Mouse (Mus musculus): ENCODE results near the gene Gucd1.
"Not testable (repeated sequence)": the region's sequence is repeated elsewhere in the genome, so short reads cannot be mapped to it uniquely, and the experiment has no call there.

The Gucd1 gene

DNA sequence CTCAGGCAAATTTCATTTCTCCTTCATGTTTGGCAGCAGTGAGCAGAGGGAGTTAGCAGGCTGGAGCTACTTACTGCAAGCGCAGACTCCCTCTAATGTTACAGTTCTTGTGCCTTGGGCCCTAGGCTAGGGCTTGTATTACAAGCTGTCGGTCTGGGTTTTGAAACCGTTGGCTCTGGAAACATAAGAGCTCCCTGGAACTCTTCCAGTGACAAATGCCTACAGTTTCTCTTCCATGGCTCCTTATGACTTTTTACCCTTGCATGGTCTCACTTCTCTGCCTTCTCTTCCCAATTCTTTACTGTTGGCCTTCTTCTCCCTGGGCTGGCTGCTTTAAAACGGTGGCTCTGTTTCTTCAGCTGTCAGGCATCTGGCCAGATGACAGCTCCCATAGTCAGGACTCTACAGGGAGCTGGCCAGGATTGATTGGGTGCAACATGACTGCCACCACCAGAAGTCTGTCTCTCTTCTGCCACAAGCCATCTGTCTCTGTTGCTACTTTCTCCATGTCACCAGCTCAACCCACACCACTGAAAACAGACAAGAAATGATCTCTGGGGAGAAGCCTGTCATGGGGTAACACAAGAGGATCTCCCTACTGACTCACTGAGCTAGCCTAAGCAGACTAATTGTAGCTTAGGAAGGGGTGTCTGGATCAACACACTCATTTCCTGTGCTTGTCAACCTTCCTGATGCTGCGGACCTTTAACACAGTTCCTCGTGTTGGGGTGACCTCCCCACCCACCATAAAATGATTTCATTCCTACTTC lies 51.8 kb downstream of the Gucd1 start:
- DNase-seq (ENCODE audit: low spot score), result peak; percentile 21

DNA sequence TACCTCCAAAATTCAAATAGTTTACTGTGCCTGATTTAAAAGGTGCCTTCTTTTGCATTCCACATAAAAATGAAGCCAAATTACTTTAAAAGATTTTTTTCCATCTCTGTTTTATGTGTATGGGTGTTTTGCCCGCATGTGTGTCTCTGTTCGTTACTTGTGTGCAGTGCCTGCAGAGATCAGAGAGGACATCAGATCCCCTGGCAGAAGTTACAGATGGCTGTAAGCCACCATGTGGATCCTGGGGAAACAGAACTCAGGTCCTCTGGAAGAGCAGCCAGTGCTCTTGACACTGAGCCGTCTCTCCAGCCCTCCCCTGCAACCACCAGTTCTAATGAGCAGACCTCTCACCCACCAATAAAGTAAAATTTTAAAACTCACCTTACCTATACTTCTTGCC lies 55.0 kb downstream of the Gucd1 start:
- DNase-seq (ENCODE audit: low spot score), result no peak

DNA sequence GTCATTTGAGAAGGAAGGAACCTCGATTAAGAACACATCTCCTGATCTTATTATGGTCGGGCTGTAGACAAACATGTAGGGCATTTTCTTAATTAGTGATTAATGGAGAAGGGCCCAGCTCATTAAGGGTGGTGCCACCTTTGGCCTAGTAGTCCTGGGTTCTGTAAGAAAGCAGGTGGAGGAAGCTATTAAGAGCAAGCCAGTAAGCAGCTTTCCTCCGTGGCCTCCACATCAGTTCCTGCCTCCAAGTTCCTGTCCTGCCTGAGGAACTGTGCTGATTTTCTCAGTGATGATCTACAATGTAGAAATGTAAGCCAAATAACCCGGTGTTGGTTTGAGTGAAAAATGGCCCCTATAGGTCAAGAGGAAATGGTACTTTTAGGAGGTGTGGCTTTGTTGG lies 59.4 kb downstream of the Gucd1 start:
- no peak for DNase-seq (ENCODE audit: low spot score)

DNA sequence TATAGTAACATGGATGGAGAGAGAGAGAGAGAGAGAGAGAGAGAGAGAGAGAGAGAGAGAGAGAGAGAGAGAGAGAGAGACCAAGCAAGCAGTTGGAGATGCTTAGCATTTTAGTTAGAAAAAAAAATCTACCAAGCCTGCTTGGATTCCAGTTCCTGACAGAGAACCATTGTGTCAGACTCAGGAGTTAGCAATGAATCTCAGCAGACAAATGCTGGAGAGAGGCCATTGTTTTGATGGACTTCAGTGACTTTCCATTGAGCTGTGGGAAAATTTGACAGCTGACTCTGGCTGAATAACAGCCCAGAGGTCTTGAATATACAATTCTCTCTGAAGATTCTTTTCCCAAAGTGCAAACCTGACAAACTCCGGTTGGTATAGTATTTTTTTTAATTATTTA lies 59.9 kb downstream of the Gucd1 start:
- DNase-seq (ENCODE audit: low spot score), result no peak

DNA sequence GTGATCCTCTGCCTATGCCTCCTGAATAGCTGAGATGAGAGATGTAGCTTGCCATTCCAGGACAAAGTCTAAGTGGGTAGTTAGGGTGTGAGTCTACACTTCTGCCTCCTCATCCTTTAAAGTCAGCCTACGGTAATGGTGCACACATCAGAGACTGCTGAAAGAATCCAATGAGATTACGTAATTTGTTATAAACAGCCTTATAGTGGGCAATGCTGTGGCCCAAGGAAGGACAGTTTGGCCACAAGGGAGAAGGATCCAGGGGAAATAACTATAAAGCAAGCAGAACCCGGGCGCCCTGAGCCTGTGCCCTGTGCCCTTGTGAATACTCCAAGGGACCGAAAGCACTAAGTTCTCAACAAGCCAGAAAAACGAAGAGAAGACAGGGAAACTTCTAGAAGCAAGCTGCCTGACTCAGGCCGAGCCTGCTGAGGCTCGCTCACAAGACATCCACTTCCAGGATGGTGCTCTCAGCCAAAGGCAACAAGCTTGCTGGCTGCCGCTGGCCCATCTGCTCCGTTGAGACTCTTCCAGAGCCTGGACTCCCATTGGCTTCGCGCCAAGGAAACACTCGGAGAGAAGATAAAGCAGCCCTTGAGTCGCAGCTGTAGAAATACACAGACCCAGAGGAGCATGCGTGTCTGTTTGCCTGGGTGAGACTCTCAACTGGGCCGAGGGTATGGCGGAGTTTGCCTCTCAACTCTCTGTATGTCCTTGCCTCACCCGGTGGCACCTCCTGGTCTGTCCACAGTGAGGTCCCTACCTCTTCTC lies 61.5 kb downstream of the Gucd1 start:
- DNase-seq (ENCODE audit: low spot score), result not testable (repeated sequence)

DNA sequence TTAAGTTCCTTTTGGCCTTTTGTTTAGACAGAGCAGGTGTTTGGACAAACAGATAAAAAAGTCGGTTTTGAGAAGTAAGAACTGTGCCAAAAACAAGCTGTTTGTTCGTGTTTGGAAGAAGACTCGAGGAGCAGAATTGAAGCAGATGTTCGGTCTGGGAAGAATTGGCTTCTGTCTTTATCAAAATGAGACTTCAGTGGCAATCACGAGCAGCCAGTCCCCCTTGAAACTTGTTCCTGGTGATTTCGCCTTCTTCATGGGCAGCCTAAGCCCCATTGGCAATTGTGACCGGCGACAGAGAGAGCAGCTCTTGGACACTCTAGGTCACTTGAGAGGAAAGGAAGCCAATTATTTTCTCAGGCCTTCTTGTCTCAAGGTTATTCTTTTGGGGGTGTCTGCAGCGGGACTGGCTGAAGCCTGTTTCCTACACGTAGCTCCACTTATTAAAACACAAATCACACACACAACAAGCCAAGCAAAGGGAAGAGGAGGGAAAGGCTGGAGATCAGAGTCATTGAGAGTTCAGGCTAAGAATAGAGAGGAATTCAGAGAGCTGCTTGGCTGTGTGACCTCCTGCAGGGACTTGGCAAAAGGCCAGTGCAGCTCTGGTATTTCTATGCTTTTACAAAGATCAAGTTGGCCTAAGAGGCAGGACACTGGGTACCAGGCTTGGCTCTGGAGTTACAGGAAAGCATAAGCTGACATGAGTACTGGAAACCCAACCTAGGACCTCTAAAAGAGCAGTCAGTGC lies 66.6 kb downstream of the Gucd1 start:
- DNase-seq (ENCODE audit: low spot score), result no peak

DNA sequence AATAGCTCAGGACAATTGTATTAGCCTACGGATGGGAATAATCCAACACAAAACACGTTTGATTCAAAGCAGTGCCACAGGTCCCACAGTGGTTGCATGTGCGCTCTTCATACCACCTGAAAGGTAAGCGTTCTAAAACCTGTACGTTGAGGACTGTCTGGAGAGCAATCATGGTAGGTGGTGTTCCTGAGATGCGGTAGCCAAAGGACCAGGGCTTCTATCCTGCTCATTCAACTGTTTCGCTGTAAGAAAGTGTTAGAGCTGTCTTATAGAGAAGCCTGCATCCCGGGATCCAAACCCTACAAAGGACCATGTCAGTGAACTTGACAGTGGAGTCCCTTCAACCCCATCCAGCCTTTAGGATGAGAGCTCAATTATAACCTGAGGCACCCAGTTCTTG lies 67.4 kb downstream of the Gucd1 start:
- DNase-seq (ENCODE audit: low spot score), result no peak

DNA sequence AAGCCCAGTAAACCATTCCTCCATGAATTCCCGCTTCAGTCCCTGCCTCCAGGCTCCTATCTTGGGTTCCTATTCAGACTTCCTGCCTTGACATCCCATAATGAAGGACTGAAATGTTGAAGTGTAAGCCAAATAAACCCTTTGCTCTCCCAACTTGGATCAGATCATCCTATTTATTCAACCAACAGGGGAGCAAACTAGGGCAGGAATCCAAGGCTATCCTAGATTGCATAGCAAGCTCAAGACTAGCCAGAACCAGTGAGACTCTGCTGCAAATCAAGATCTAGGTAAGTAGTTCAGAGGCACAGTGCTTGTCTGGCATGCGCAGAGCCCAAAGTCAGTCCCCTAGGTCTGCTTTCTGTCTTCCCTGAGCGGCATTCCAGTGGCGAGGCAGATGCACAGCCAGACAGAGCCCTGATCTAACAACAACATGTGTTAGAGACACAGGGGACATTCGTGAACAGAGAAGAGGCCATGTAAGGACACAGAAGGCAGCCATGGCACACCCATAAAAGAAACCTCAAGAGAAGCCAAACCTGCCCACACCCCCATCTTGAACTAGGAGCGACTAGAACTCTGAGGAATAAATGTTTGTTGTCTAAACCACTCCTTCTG lies 68.9 kb downstream of the Gucd1 start:
- DNase-seq (ENCODE audit: low spot score), result no peak

DNA sequence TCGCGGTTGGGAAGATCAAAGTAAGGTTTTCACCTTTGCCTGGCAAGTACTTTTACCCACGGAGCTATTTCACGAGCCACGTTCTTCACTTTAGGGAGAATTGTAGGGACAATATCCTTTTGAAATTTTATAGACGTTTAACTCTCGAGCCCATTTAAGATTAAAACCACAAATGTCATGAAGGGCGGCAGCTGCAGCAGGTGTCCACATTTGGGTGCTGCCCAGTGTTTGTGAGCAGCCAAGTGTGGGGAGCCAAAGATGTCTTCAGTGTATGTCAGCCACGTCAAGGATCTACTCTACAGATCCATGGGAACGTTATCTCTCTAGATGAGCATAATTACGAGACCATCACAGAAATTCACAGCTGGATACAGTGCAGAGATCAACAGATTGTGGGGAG lies 70.3 kb downstream of the Gucd1 start:
- DNase-seq (ENCODE audit: low spot score), result no peak

DNA sequence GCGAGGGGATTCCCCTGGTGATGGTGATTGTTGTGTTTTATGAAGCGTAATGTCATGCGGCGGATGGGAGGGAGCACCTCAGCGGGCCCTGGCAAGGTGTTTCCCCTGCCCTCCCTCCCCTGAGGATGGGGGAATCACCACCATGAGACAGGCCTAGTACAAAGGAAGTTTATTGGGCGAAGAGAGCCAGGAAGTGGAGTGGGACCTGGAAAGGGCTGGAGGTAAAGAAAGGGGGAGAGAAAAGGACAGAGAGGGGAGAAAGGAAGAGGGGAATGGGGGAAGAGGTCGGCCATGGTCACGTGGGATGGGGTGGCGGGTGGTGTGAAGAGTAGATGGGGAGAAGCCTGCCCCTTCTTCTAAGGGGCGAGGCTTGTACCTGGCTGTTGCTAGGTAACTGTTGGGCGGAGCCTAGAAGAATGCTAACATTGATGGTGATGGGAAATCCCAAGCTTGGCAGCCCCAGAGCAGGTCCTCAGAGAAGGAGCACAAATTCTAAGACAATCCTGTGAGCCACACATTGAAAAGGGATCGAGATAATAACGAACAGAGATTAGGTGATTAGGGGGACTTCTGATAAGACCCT lies 71.2 kb downstream of the Gucd1 start:
- DNase-seq (ENCODE audit: low spot score), result no peak

DNA sequence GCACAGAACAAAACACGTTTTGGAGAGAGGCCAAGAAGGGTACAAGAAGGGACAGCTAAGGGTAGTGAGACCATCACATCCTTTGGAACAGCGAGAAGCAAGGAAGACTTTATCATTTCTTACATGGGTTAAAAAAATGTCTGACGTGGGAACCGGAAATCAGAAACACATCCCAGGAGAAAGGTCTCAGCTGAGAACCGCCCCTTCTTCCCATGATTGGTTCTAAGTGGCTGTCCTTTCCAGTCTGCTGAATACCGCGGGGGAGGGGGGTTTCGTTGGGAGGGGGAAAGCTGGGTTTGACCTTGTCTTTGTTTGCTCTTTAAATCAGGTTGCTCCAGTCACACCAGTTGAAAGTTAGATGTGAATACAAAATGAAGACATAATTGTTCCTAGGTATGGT lies 72.7 kb downstream of the Gucd1 start:
- no peak for DNase-seq (ENCODE audit: low spot score)

DNA sequence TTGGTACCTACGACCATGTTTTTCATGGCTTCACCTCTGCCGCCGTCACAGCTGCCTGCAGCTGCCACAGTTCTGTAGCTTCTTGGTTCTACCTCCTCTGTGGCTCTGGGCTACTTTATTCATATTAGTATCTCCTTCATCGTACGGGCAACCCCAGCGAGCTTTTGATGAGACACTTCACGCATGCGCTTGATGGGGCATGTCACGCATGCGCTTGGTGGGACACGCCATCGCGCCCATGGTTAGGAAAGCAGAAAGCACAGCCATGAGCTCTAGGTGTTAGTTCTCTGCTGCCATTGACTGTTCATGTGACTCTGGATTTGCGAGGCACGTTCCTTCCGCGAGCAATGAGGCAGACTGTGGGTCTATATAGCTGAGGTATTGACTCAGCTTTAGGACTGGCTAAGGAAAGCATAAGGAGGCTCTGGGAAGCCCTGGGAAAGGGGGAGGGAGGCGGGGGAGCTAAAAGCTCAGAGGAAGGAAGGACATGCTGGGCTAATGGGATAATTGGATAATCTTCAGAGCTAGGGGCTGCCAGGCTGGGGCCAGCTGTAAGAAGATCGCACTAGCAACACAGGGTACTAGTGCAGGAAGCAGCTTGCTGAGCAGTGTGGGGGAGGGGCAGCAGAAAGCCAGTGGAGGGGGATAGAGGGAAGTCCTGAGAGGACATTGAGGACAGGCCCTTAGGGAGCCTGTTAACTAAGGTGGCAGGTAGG lies 73.5 kb downstream of the Gucd1 start:
- no peak for DNase-seq (ENCODE audit: low spot score)

DNA sequence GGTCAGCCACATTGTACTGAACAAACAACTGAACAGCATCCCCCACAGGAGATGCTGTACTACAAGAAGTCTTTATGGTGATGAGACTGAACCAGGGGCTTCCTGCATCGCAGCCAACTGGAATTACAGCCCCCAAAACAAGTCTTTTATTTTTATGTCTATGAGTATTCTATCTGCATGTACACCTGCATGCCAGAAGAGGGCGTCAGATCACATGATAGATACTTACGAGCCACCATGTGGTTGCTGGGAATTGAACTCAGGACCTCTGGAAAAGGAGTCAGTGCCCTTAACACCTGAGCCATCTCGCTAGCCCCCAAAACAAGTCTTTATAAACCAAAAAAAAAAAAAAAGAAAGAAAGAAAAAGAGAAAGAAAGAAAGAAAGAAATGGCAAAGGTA lies 74.8 kb downstream of the Gucd1 start:
- DNase-seq (ENCODE audit: low spot score), result no peak

DNA sequence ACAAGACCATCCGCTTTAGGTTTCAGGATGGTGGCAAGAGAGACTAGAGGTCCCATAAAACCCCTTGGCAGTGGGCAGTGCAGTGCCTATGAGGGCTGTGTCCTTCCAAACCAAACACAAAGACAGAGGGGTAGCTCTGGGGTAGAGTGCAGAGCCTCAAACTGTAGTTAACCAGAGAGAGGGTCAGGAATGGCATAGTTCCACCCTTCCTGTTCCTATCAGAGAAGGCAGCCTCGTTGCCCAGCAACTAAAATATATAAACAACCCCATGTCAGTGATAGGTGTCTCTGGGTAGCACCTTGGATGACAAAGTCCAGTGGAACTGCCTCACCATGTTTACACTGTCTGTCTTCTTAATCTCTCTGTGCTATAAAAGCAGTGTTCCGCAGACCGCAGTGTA lies 76.0 kb downstream of the Gucd1 start:
- no peak for DNase-seq (ENCODE audit: low spot score)

DNA sequence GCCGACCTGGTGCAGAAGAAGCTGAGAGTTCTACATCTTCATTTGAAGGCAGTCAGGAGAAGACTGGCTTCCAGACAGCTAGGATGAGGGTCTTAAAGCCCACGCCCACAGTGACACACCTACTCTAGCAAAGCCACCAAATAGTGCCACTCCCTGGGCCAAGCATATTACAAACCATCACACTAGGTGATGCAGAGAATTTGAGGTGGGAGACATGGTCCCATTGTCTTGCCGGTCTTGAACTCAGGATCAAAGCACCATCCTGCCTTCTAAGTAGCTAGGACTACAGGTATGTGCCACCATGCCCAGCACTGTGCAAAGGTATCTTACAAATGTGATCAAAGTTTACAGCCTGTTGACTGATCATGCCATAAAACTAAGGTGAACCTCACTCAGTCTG lies 77.0 kb downstream of the Gucd1 start:
- no peak for DNase-seq (ENCODE audit: low spot score)

DNA sequence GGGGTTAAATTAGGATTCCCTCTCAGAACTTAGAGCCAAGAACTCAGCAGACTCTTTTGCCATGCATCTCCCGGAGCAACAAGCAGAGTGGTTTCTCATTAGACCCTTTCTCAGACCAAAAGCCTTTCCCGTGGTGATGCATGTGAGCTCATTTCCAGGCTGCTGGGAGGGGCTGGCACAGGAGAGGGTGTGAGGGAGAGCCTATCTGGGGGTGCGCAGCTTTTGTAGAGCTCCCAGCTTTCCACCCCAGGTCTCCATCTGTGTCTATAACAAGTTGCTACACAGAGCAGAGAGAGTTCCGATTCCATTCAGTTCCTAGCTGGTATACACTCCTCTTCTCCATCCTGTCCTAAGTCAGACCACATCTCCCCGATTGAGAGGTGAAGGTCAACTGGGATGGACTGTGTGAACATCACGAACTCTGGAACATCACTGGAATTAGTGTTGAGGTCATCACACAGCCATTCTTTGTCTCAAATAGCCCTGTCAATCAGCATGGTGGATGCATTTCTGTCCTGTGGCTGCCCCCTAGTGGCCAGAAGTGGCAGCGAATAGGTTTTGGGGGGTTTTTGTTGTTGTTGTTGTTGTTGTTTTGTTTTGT lies 78.5 kb downstream of the Gucd1 start:
- DNase-seq (ENCODE audit: low spot score), result no peak

DNA sequence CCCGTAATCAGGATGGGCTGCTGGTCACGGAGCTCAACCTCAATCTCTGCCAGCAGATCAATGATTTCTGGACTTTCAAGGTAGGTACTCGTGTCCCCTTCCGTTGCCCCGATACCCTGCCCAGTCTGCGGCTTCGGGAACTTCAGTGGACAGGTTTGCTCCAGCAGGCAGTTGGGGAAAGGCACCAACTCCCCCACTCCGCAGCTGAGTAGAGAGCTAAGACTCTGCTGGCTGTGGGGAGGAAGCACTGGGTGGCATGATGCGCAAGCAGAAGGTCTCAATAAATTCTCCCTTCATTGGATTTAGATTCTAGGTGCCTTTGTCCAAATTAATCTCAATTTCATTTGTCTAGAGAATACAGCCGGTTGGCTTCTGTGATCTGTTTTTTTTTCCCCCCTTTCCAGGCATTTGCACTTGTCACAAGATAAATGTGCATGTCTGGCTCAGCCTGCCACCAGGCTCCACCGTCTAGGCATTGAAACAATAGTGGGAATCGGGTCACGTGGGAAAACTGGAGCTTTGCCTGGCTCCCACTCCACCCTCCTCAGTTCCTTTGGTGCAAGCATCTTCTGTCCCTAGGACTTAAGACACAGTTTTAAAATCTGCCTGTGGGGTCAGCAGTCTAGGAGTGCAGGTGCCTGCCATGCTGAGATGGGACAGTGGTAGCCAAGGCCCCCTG lies 79.5 kb downstream of the Gucd1 start:
- no peak for DNase-seq (ENCODE audit: low spot score)

DNA sequence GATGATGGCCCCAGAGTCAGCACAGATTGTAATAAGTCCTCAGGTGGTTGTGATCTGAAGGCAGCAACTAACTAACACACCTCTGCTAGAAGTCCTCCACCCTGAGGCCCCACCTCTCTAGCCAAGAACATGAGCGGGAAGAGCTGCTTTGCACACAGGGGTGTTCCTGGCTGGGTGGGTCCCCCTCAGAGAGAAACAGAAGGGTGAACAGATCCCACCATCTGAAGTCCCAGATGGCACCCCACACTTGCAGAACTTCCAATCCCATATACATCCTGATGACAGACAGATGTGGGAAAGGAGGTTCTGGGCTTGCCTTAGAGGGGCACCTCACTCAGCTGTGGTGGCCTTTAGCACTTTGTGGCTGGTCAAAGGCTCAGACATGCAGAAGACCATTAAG lies 80.5 kb downstream of the Gucd1 start:
- DNase-seq (ENCODE audit: low spot score), result no peak

DNA sequence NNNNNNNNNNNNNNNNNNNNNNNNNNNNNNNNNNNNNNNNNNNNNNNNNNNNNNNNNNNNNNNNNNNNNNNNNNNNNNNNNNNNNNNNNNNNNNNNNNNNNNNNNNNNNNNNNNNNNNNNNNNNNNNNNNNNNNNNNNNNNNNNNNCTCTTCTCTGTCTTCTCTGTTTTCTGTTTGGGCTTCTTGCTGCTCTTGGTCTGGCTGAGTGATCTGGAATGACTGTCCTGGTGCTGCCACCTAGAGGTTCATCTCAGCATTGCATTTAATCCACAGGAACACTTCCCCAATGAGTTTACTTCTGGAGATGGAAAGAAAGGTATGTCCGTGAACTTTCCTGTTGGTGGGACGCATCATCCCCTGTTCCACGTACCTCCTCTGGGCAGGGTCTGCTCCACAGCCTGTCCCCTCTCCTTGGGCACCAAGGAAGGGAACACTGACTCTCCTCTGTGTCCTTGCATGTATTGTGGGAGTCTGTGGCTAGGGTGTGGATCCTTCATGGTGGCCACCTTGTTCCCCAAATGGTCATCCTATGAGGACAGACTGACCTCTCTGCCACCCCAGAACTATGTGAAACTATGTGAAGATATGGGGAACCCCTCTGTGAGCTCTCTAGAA lies 81.1 kb downstream of the Gucd1 start:
- DNase-seq (ENCODE audit: low spot score), result peak; percentile 89

DNA sequence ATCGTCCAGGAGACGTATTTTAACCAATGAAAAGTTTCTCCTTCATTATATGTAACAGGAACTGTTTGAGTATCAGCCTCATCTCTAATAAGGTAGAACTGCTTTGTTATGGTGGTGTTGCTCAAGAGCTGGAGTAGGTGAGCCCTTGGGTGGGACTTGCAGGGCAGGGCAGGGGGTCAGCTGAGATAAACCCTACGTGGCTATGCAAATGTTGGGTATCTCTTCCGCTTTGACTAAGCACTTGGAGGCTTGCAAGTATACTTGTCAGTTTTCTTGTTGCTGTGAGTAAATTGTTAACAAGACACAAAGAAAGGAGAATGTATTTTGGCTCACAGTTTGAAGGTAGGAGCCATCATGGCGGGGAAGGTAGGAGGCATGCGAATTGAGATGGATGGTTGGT lies 87.1 kb downstream of the Gucd1 start:
- DNase-seq (ENCODE audit: low spot score), result no peak
